Mouse (Mus musculus) frontal cortex, adult (tissue): ENCODE data around the gene Clec4n.
"Not testable (repeated sequence)": the region's sequence is repeated elsewhere in the genome, so short reads cannot be mapped to it uniquely, and the experiment has no call there.

Experiments
- ATAC-seq: cut with Nextera tagmentation; 2 replicates; pipeline ENCODE4 v1.9.2; 2017; ENCODE audit warnings: mild to moderate bottlenecking, moderate library complexity, mixed read lengths; ENCODE audit not compliant: low TSS enrichment

Clec4n gene

GRCm38 (mm10) chr6:123229644-123230043 is at the start of gene Clec4n:
Gene Clec4n (plus strand): TSS chr6:123229843.
- no peak for ATAC-seq

- ATAC-seq = peak; percentile 74
Observed at GRCm38 (mm10) chr6:123184862-123185261, 44.8 kb upstream of the Clec4n start.

GRCm38 (mm10) chr6:123207187-123208076 is 22.2 kb upstream of the Clec4n start:
- no peak for ATAC-seq

- not testable (repeated sequence) for ATAC-seq
Observed at GRCm38 (mm10) chr6:123208077-123208439, 21.6 kb upstream of the Clec4n start.

GRCm38 (mm10) chr6:123211726-123212125 is 17.9 kb upstream of the Clec4n start:
- no peak for ATAC-seq

GRCm38 (mm10) chr6:123227519-123228166 is 2.0 kb upstream of the Clec4n start:
- ATAC-seq = no peak

- ATAC-seq = no peak
Observed at GRCm38 (mm10) chr6:123231149-123231548, 1.5 kb downstream of the Clec4n start.

GRCm38 (mm10) chr6:123237582-123237981 is 7.9 kb downstream of the Clec4n start:
- ATAC-seq = no peak

- ATAC-seq = no peak
Observed at GRCm38 (mm10) chr6:123244201-123244600, 14.6 kb downstream of the Clec4n start.

- not testable (repeated sequence) for ATAC-seq
Observed at GRCm38 (mm10) chr6:123248862-123249261, 19.2 kb downstream of the Clec4n start.

- no peak for ATAC-seq
Observed at GRCm38 (mm10) chr6:123252735-123253134, 23.1 kb downstream of the Clec4n start.

GRCm38 (mm10) chr6:123258946-123259345 is 29.3 kb downstream of the Clec4n start:
- ATAC-seq = peak; percentile 59; the same call in 1 of the 2 replicates

- ATAC-seq = no peak
Observed at GRCm38 (mm10) chr6:123259889-123260603, 30.4 kb downstream of the Clec4n start.

- no peak for ATAC-seq
Observed at GRCm38 (mm10) chr6:123260868-123261267, 31.2 kb downstream of the Clec4n start.

GRCm38 (mm10) chr6:123261555-123262161 is 32.0 kb downstream of the Clec4n start, which contains the start of gene Clec4d:
Gene Clec4d (plus strand): TSS chr6:123262111.
- ATAC-seq = no peak

- no peak for ATAC-seq
Observed at GRCm38 (mm10) chr6:123264194-123264593, 34.6 kb downstream of the Clec4n start.

GRCm38 (mm10) chr6:123265809-123266208 is 36.2 kb downstream of the Clec4n start:
- ATAC-seq = no peak

GRCm38 (mm10) chr6:123266945-123267344 is 37.3 kb downstream of the Clec4n start:
- no peak for ATAC-seq

GRCm38 (mm10) chr6:123279443-123279842 is 49.8 kb downstream of the Clec4n start:
- peak; percentile 95 for ATAC-seq

- no peak for ATAC-seq
Observed at GRCm38 (mm10) chr6:123286311-123286710, 56.7 kb downstream of the Clec4n start.

GRCm38 (mm10) chr6:123288931-123289330 is 59.3 kb downstream of the Clec4n start:
- ATAC-seq = no peak

- no peak for ATAC-seq
Observed at GRCm38 (mm10) chr6:123289753-123290152, 60.1 kb downstream of the Clec4n start, which contains the start of gene Clec4e. Gene Clec4e (minus strand): TSS chr6:123289870.
